Mouse (Mus musculus): ENCODE measurements around the gene Asb6. TPM values are rescaled to one million over a fixed set of nuclear protein-coding genes. Genes with fewer than 3 reads are reported as not detected.
A peak's percentile ranks its signal among the peaks of the same experiment; 100 is the strongest.

Gene Asb6
- total and polyA plus RNA-seq, 3 experiments = 21.9 to 30.0 (median 23.7) TPM

- Histone ChIP-seq H3K27ac (ENCODE audit: insufficient read depth, low read depth) (0 out of 2 replicates have a peak overlapping the region, but pooled peaks have one; percentile 10), H3K4me1 (ENCODE audit: control insufficient read depth in 1 of 2, insufficient read depth in 2 of 2) (peaks cover 2 to 27% of the 10 kb centered on the region in 2 experiments), H3K4me2 (ENCODE audit: insufficient read depth, low read depth, poor library complexity, severe bottlenecking) (peak overlapping the region; percentile 83), H3K27me3 (replicated peaks) (peaks cover 14% of the 10 kb centered on the region), H3K36me3 (replicated peaks in 1 of 2; ENCODE audit: control insufficient read depth in 1 of 2, insufficient read depth in 1 of 2, low read length in 1 of 2) (peaks cover 8 to 34% of the 10 kb centered on the region in 2 experiments), H3K79me2 (replicated peaks; ENCODE audit: control insufficient read depth, extremely low read depth, insufficient read depth, poor library complexity, severe bottlenecking) (peaks cover 44% of the 10 kb centered on the region), H3K9me3 (replicated peaks; ENCODE audit: low read length) (peaks cover 4% of the 10 kb centered on the region), H3K9ac (ENCODE audit: insufficient read depth, low read depth) (peak overlapping the region; percentile 75), H3K4me3 (replicated peaks in 1 of 3; ENCODE audit: low read depth in 2 of 3, low read length in 2 of 3, poor library complexity in 1 of 3) (peak overlapping the region; percentile 62 to 98 (median 96))
- TF ChIP-seq MAZ (IDR thresholded peaks at IDR 0.05; ENCODE audit: low read depth, low read length) (no peak), SIN3A (IDR thresholded peaks at IDR 0.05; ENCODE audit: low read length) (0 out of 2 replicates have a peak, but pooled peaks have one; percentile 6), KAT2A (IDR thresholded peaks at IDR 0.05; ENCODE audit: insufficient replicate concordance, low read length) (no peak)
- dilution Hi-C loops (cut with MboI; ENCODE audit: extremely low pct_ligation_motif_present, extremely low pct_unique_long_range_greater_than_20kb, low sequenced_read_pairs) = no loop called here
- in situ Hi-C loops (cut with MboI; ENCODE audit: low pct_ligation_motif_present, low pct_unique_long_range_greater_than_20kb, low sequenced_read_pairs) = no loop called here
- DNase-seq (ENCODE audit: extremely low read depth) = no peak
Measured at GRCm38 (mm10) chr2:30808296-30808655, 21.9 kb downstream of the Asb6 start.

- H3K4me1 ChIP-seq (ENCODE audit: control insufficient read depth in 1 of 2, insufficient read depth in 2 of 2) = peaks cover 2 to 27% of the 10 kb centered on the region in 2 experiments
- peak; percentile 100 for DNase-seq (ENCODE audit: extremely low read depth)
- dilution Hi-C loops (cut with MboI; ENCODE audit: extremely low pct_ligation_motif_present, extremely low pct_unique_long_range_greater_than_20kb, low sequenced_read_pairs) = no loop called here
Measured at GRCm38 (mm10) chr2:30807648-30808295, 22.4 kb downstream of the Asb6 start, which contains the start of gene Ntmt1. Gene Ntmt1 (plus strand): TSS chr2:30807826.

More at GRCm38 (mm10) chr2:30807648-30808295, 22.4 kb downstream of the Asb6 start, which contains the start of gene Ntmt1:
- peak within 1 kb of the TSS; percentile 83 for H3K4me2 ChIP-seq (ENCODE audit: insufficient read depth, low read depth, poor library complexity, severe bottlenecking)
- TF ChIP-seq MEF2A (IDR thresholded peaks at IDR 0.05; ENCODE audit: borderline replicate concordance, low read depth, low read length) = no peak
- peak; percentile 76; the same call in 1 of the 2 replicates for TF ChIP-seq MAZ (IDR thresholded peaks at IDR 0.05; ENCODE audit: low read depth, low read length)
- TF ChIP-seq MYC (IDR thresholded peaks at IDR 0.05; ENCODE audit: low read depth, low read length) = peak; percentile 88
- TF ChIP-seq MAX (IDR thresholded peaks at IDR 0.05; ENCODE audit: low read length) = peak; percentile 92
- TF ChIP-seq NRF1 (IDR thresholded peaks at IDR 0.05; ENCODE audit: low read depth, low read length) = 0 out of 2 replicates have a peak, but pooled peaks have one; percentile 46
- TF ChIP-seq POLR2AphosphoS2 (IDR thresholded peaks at IDR 0.05; ENCODE audit: low read depth, low read length) = peak; percentile 90
- no peak for TF ChIP-seq JUN (IDR thresholded peaks at IDR 0.05; ENCODE audit: insufficient read depth, low read depth, low read length)
- TF ChIP-seq POLR2A (IDR thresholded peaks at IDR 0.05; ENCODE audit: low read depth, low read length) = peak; percentile 97
- peak; percentile 38 for TF ChIP-seq SIN3A (IDR thresholded peaks at IDR 0.05; ENCODE audit: low read length)
- peak; percentile 61; the same call in 1 of the 2 replicates for TF ChIP-seq CHD2 (IDR thresholded peaks at IDR 0.05; ENCODE audit: low read length)
- peak; percentile 97 for TF ChIP-seq MXI1 (IDR thresholded peaks at IDR 0.05; ENCODE audit: low read depth, low read length)
- TF ChIP-seq ZKSCAN1 (IDR thresholded peaks at IDR 0.05; ENCODE audit: borderline replicate concordance, low read depth, low read length) = no peak
- TF ChIP-seq PAX5 (IDR thresholded peaks at IDR 0.05; ENCODE audit: low read length) = no peak
- TF ChIP-seq HCFC1 (IDR thresholded peaks at IDR 0.05; ENCODE audit: low read depth, low read length) = peak; percentile 55; the same call in 1 of the 2 replicates
- 0 out of 2 replicates have a peak, but pooled peaks have one; percentile 43 for TF ChIP-seq KAT2A (IDR thresholded peaks at IDR 0.05; ENCODE audit: insufficient replicate concordance, low read length)
- peak; percentile 84 for TF ChIP-seq TCF12 (IDR thresholded peaks at IDR 0.05; ENCODE audit: low read depth, low read length)
- no peak for TF ChIP-seq RCOR1 (conservative IDR thresholded peaks at IDR 0.05; ENCODE audit: low read depth, low read length)
- 0 out of 2 replicates have a peak, but pooled peaks have one; percentile 44 for TF ChIP-seq BHLHE40 (IDR thresholded peaks at IDR 0.05; ENCODE audit: low read depth, low read length)
- no peak for TF ChIP-seq SMC3 (IDR thresholded peaks at IDR 0.05; ENCODE audit: low read depth, low read length)
- peak; percentile 84 for TF ChIP-seq TBP (conservative IDR thresholded peaks at IDR 0.05; ENCODE audit: low read depth, low read length)
- TF ChIP-seq IRF4 (IDR thresholded peaks at IDR 0.05; ENCODE audit: low read depth, low read length) = 0 out of 2 replicates have a peak, but pooled peaks have one; percentile 19
- TF ChIP-seq GABPA (IDR thresholded peaks at IDR 0.05; ENCODE audit: insufficient replicate concordance, low read depth, low read length) = no peak
- TF ChIP-seq UBTF (IDR thresholded peaks at IDR 0.05; ENCODE audit: low read depth, low read length) = peak; percentile 61; the same call in 1 of the 2 replicates
- peak; percentile 79; the same call in 1 of the 2 replicates for TF ChIP-seq ZMIZ1 (IDR thresholded peaks at IDR 0.05; ENCODE audit: low read depth, low read length)
- TF ChIP-seq NELFE (IDR thresholded peaks at IDR 0.05; ENCODE audit: low read depth, low read length) = peak; percentile 90
- H3K4me3 ChIP-seq (replicated peaks in 1 of 3; ENCODE audit: low read depth in 2 of 3, low read length in 2 of 3, poor library complexity in 1 of 3) = peak within 1 kb of the TSS; percentile 62 to 98 (median 96)
- in situ Hi-C loops (cut with MboI; ENCODE audit: low pct_ligation_motif_present, low pct_unique_long_range_greater_than_20kb, low sequenced_read_pairs) = no loop called here
- H3K27ac ChIP-seq (ENCODE audit: insufficient read depth, low read depth) = 0 out of 2 replicates have a peak within 1 kb of the TSS, but pooled peaks have one; percentile 10
- H3K9ac ChIP-seq (ENCODE audit: insufficient read depth, low read depth) = peak within 1 kb of the TSS; percentile 75
- peaks cover 3 to 29% of the 10 kb centered on the region in 2 experiments for H3K36me3 ChIP-seq (replicated peaks in 1 of 2; ENCODE audit: control insufficient read depth in 1 of 2, insufficient read depth in 1 of 2, low read length in 1 of 2)
- peaks cover 43% of the 10 kb centered on the region for H3K79me2 ChIP-seq (replicated peaks; ENCODE audit: control insufficient read depth, extremely low read depth, insufficient read depth, poor library complexity, severe bottlenecking)
- peaks cover 19% of the 10 kb centered on the region for H3K27me3 ChIP-seq (replicated peaks)
- H3K9me3 ChIP-seq (replicated peaks; ENCODE audit: low read length) = peaks cover 4% of the 10 kb centered on the region
